Comparison of ENCODE assay signal across 10 mouse cellular contexts in genomic region chr9:121299976-121300570, GRCm38 (mm10). TPM values are rescaled to one million over a fixed set of nuclear protein-coding genes. Genes with fewer than 3 reads are reported as not detected.
DNase-seq lines count a peak whose midpoint lies in the region; ATAC-seq lines count a peak whose summit lies in the region.
"Had no signal": no experiment of that assay in that cellular context is flagged by ENCODE, and none has a peak within 500 bp of the region (broad histone marks: within the 10 kb centered on the region; RNA-seq: fewer than 3 reads in every experiment).

No protein-coding gene starts in this region.

- no peak for DNase-seq in heart, adult 8-10 months (ENCODE audit: low spot score)
- DNase-seq in embryonic facial prominence, embryonic 10.5 days (ENCODE audit: low spot score), result peak; percentile 35
- DNase-seq in hindbrain, embryonic 14.5 days (ENCODE audit: low spot score), result no peak
- DNase-seq in neural tube, embryonic 10.5 days (ENCODE audit: extremely low spot score, low spot score), result peak; percentile 47
- DNase-seq in left cerebral cortex, postnatal 36 days (ENCODE audit: low spot score in 2 of 2), result no peak
- no peak for DNase-seq in MN1 (ENCODE audit: low spot score)
- DNase-seq in spleen, postnatal 36 days (ENCODE audit: low spot score in 2 of 2), result no peak

- no peak for ATAC-seq in heart, embryonic 12.5 days (ENCODE audit: insufficient number of reproducible peaks, low FRiP score)
- ATAC-seq in hindbrain, embryonic 14.5 days (ENCODE audit: low FRiP score), result no peak

- intact Hi-C loops in left cerebral cortex, postnatal 36 days (cut with DNase I), result loop anchor here (5.0 kb wide), 1 partner anchor 72 kb away; no protein-coding TSS in a partner anchor

- 0 out of 2 replicates have a peak overlapping the region, but pooled peaks have one; percentile 3 for H3K9ac ChIP-seq in heart, embryonic 12.5 days
- peak overlapping the region; percentile 90 for H3K9ac ChIP-seq in hindbrain, embryonic 14.5 days
- H3K9ac ChIP-seq: limb, embryonic 12.5 days had no signal

- 72% methylated on average over 19 of the region's 19 CpGs for WGBS in heart, embryonic 12.5 days
- 44% methylated on average over 19 of the region's 19 CpGs for WGBS in embryonic facial prominence, embryonic 10.5 days
- WGBS in hindbrain, embryonic 14.5 days, result 12% methylated on average over 19 of the region's 19 CpGs

- H3K27me3 ChIP-seq in heart, embryonic 12.5 days (replicated peaks), result peaks cover 5% of the 10 kb centered on the region; the same call in 1 of the 2 replicates
- peaks cover 29% of the 10 kb centered on the region for H3K27me3 ChIP-seq in embryonic facial prominence, embryonic 10.5 days (replicated peaks; ENCODE audit: low read depth, poor library complexity, severe bottlenecking)
- no peaks in the 10 kb centered on the region for H3K27me3 ChIP-seq in hindbrain, embryonic 14.5 days (ENCODE audit: control insufficient read depth, insufficient read depth, low read length)

- H3K27ac ChIP-seq in heart, embryonic 12.5 days (ENCODE audit: poor library complexity, severe bottlenecking), result no peak overlapping the region
- peak overlapping the region; percentile 77 for H3K27ac ChIP-seq in embryonic facial prominence, embryonic 10.5 days (replicated peaks)
- peak overlapping the region; percentile 48; the same call in 1 of the 2 replicates for H3K27ac ChIP-seq in hindbrain, embryonic 14.5 days
- H3K27ac ChIP-seq: limb, embryonic 12.5 days had no signal

- no peak overlapping the region for H3K4me3 ChIP-seq in heart, embryonic 12.5 days
- peak overlapping the region; percentile 96 for H3K4me3 ChIP-seq in embryonic facial prominence, embryonic 10.5 days
- H3K4me3 ChIP-seq in hindbrain, embryonic 14.5 days (replicated peaks; ENCODE audit: low read length), result peak overlapping the region; percentile 82
- H3K4me3 ChIP-seq: limb, embryonic 12.5 days had no signal

- no peaks in the 10 kb centered on the region for H3K36me3 ChIP-seq in heart, embryonic 12.5 days
- no peaks in the 10 kb centered on the region for H3K36me3 ChIP-seq in embryonic facial prominence, embryonic 10.5 days (replicated peaks)
- H3K36me3 ChIP-seq in hindbrain, embryonic 14.5 days (replicated peaks; ENCODE audit: control insufficient read depth, insufficient read depth), result no peaks in the 10 kb centered on the region
- H3K36me3 ChIP-seq: limb, embryonic 12.5 days had no signal

- H3K9me3 ChIP-seq in heart, embryonic 12.5 days (replicated peaks), result no peaks in the 10 kb centered on the region
- H3K9me3 ChIP-seq in embryonic facial prominence, embryonic 10.5 days, result no peaks in the 10 kb centered on the region
- H3K9me3 ChIP-seq in hindbrain, embryonic 14.5 days (ENCODE audit: control insufficient read depth, low read length), result no peaks in the 10 kb centered on the region
- H3K9me3 ChIP-seq: G1E; limb, embryonic 12.5 days had no signal

- peaks cover 48% of the 10 kb centered on the region for H3K4me1 ChIP-seq in heart, embryonic 12.5 days (replicated peaks)
- peaks cover 69% of the 10 kb centered on the region for H3K4me1 ChIP-seq in embryonic facial prominence, embryonic 10.5 days
- H3K4me1 ChIP-seq in hindbrain, embryonic 14.5 days (replicated peaks; ENCODE audit: control insufficient read depth, insufficient read depth, low read length), result peaks cover 50% of the 10 kb centered on the region

- H3K4me2 ChIP-seq in heart, embryonic 12.5 days, result peak overlapping the region; percentile 93; the same call in 1 of the 2 replicates
- H3K4me2 ChIP-seq in hindbrain, embryonic 14.5 days (replicated peaks), result peak overlapping the region; percentile 92

RNA-seq across cellular contexts. Expression of gene Trak1, which starts 2.8 kb away (rescaled TPM):
- 37.3 and 42.0 TPM in 2 replicates for polyA plus RNA-seq in heart, embryonic 12.5 days (2016; fragmentation: Nextera tagmentation; extraction: Ambion mirVana)
- 100 to 1,000 TPM; 294 to 334 (median 302) TPM for total RNA-seq in heart, adult 8-10 months (2022)
- 14.1 and 14.7 TPM in 2 replicates for polyA plus RNA-seq in embryonic facial prominence, embryonic 10.5 days (2016; fragmentation: Nextera tagmentation; extraction: Ambion mirVana)
- 63.0 and 65.9 TPM in 2 replicates for polyA plus RNA-seq in hindbrain, embryonic 14.5 days (2014; fragmentation: Nextera tagmentation; extraction: Ambion mirVana)
- total RNA-seq in left cerebral cortex, postnatal 36 days (2021), result 100 to 1,000 TPM; 229 to 269 TPM

RNA-seq across cellular contexts. Expression of gene Ulk4, which starts 23.1 kb away (rescaled TPM):
- 97.4 and 111 TPM in 2 replicates for polyA plus RNA-seq in heart, embryonic 12.5 days (2016; fragmentation: Nextera tagmentation; extraction: Ambion mirVana)
- under 1 TPM; 0.14 to 0.41 (median 0.30) TPM for total RNA-seq in heart, adult 8-10 months (2022)
- polyA plus RNA-seq in embryonic facial prominence, embryonic 10.5 days (2016; fragmentation: Nextera tagmentation; extraction: Ambion mirVana), result 140 TPM in 2 replicates
- polyA plus RNA-seq in hindbrain, embryonic 14.5 days (2014; fragmentation: Nextera tagmentation; extraction: Ambion mirVana), result 50.0 and 65.6 TPM in 2 replicates
- total RNA-seq in left cerebral cortex, postnatal 36 days (2021), result 10 to 100 TPM in 1 of 2 experiments, 1 to 10 TPM in 1; 6.3 to 11.4 TPM

Comparison
In these comparisons a context has a peak if more than half of its experiments do, and no peak if none do; other contexts are left out.
1. DNase-seq: peak in embryonic facial prominence, embryonic 10.5 days (single experiment) and neural tube, embryonic 10.5 days (single experiment); none in heart, adult 8-10 months (single experiment), hindbrain, embryonic 14.5 days (single experiment), left cerebral cortex, postnatal 36 days (0 of 2), MN1 (single experiment) and spleen, postnatal 36 days (0 of 2).